Mouse (Mus musculus) adrenal gland, postnatal 14 days (tissue): ENCODE measurements around the gene Lamc1. TPM values are rescaled to one million over a fixed set of nuclear protein-coding genes. Genes with fewer than 3 reads are reported as not detected.
"Not testable (repeated sequence)": the region's sequence is repeated elsewhere in the genome, so short reads cannot be mapped to it uniquely, and the experiment has no call there.

Experiments used
- DNase-seq: peaks from one replicate; pipeline ENCODE4 v3.0.0; 2021; ENCODE audit warnings: mixed read lengths
- total RNA-seq: library from RNA; stranded (reverse); gene quantifications from 2 replicates; pipeline ENCODE4 v1.2.3, GENCODE M21; 2021

The Lamc1 gene
- total RNA-seq, 1 experiment from 2014 or later, result 169 TPM

DNA sequence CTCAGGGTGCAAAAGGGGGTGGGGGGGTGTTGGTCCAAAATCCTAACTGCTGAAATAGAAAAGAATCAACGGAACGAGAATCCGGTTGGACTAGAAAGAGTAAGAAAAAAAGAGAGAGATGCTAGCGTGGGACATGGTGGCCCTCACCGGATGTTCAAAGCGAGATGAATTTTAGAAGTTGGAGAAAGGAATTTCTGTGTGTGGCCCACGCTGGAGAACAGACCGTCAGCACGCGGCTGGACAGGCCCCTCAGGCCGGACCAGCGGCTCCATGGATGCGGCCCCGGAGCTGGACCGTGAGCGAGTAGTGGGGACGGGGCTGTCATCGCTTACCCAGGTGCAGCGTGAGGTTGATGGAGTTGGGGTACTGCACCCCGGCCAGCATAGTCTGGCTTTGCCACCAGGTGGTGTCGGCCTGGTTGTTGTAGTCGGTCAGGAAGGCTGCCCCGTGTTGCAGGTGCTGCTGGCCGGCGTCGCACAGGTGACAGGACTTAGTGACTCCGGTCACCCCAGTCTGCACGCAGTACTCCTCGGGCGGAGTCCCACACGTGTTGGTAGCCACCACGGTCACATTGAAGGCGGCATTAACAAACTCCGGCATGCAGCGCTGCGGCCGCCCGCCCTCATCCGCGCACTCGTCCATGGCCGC lies 666 bp downstream of the Lamc1 start:
- peak; percentile 75 for DNase-seq

DNA sequence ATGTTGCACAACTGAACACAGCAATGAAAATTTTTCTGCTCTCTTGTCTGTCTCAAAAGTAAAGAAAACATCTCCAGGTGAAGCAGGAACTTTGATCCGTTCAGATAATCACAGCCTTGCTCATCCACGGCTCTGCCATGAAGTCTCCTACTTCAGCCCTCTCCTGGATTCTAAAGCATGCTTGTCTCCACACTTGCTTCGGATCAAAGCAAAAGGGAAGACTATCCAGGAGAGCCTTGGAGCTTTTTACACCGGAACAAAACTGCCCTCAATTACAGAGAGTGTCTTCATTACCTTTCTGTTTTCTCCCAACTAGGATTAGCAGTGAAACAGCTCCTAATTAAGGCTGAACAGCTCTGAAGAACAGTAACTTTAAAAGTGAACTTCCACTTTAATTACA lies 1.4 kb downstream of the Lamc1 start:
- no peak for DNase-seq

DNA sequence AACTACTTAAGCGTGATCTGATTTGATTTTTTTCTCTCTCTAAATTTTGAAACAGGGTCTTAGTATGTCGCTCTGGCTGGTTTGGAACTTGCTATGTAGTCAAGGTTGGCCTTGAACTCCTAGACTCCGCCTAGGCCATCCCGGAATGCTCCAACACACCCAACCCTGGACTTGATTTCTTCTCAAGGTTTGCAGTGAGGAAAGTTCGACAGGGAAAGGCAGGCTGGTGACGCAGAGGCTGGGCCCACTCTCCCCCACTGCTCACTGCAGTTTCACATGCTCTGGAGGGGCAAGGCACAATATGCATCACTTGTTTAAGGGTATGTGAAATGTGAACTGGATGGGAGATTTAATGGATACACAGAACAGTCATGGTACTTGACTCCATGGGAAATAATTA lies 3.3 kb downstream of the Lamc1 start:
- DNase-seq, result peak; percentile 43

GRCm38 (mm10) chr1:153327063-153327462 lies 5.5 kb downstream of the Lamc1 start:
- no peak for DNase-seq

GRCm38 (mm10) chr1:153326226-153326625 lies 6.4 kb downstream of the Lamc1 start:
- DNase-seq, result no peak

DNA sequence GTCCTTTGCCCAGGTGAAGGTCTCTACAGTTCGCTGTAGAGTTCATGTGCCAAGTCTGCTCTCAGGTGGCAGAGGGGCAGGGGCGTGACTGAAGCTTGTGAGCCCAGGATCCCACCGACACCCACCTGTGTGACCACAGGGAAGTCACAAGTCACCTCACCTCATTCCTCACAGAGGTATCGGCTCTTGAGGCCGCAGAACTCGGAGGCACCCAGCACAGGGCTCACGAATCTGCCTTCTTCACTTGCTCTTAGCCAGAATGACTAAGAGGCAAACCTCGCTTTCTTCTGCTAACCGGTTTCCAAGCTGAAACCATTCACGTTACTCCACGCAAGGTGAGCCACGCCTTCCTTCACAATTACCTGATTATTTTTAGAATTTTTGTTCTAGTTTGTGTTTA lies 11.2 kb downstream of the Lamc1 start:
- no peak for DNase-seq

- no peak for DNase-seq
Observed at GRCm38 (mm10) chr1:153320554-153321147, 11.9 kb downstream of the Lamc1 start.

- DNase-seq, result no peak
Observed at GRCm38 (mm10) chr1:153320121-153320520, 12.5 kb downstream of the Lamc1 start.

DNA sequence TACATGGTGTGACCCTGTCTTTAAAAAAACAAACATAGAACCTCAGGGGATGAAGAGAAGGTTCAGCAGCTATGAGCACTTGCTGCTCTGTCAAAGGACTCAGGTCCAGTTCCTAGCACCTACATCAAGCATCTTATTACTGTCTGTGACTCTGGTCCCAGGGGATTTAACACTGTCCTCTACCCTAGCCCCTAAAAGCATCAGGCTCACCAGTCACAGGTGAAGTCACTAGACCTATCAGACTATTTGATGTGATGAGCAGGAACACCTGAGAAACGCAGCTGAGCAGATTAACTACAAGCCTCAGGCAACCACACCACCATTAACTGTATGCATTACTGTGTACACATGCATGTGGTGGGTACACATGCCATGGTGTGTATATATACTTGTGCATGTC lies 13.8 kb downstream of the Lamc1 start:
- no peak for DNase-seq

- no peak for DNase-seq
Observed at GRCm38 (mm10) chr1:153318287-153318686, 14.3 kb downstream of the Lamc1 start.

- peak; percentile 46 for DNase-seq
Observed at GRCm38 (mm10) chr1:153317486-153318260, 14.9 kb downstream of the Lamc1 start.

- DNase-seq, result no peak
Observed at GRCm38 (mm10) chr1:153316956-153317355, 15.6 kb downstream of the Lamc1 start.

DNA sequence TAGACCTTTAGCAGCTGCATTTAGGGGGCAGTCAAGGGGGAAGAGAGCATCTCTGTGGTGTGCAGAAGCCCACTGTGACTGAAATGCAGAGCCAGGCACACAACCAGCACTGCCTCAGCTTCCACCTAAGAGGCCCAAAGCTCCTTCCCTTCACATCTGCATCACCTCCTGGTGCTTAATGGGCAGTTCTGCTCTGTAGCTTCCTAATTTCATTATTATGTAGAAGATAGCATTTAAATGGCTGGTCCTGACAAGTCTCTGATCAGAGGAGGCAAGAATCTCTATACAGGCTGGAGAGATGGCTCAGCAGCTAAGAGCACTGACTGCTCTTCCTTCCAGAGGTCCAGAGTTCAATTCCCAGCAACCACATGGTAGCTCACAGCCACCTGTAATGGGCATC lies 16.3 kb downstream of the Lamc1 start:
- DNase-seq, result no peak

DNA sequence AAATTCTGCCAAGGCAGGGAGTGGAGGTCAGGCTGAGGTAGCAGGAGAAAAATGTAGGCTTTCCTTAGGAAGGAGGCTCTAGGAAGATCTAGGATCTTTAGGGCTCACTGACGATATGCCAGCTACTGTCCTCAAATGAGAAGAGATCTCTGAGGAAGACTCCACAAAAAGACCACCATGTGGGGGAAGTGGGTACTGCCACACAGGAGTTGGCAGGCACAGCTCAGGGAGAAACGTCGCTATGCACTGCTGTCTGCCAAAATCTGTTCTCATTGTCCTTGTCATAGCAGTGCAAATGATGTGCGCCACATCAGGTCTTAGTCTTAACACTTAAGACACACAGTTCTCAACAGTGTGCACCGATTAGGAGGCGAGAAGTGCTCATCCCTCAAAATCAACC lies 17.5 kb downstream of the Lamc1 start:
- peak; percentile 50 for DNase-seq

GRCm38 (mm10) chr1:153312992-153313391 lies 19.6 kb downstream of the Lamc1 start:
- DNase-seq, result no peak

- no peak for DNase-seq
Observed at GRCm38 (mm10) chr1:153310190-153310589, 22.4 kb downstream of the Lamc1 start.

GRCm38 (mm10) chr1:153309310-153309709 lies 23.3 kb downstream of the Lamc1 start:
- DNase-seq, result no peak

DNA sequence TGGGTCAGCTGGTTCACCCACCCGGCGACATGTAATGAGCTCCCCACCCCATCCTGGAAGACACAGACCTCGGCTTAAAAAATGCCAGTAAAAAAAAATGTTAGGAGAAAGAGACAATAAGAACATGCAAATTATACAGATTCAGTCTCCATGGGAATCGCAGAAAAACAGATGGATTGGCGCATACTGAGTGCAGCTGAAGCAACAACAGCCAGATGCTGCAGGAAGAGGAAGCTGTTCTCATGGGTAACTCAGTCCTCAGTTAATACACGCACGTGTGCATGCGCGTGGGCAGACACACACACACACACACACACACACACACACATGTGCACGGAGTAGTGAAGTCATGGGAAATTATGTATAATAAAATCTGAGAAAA lies 23.7 kb downstream of the Lamc1 start:
- DNase-seq, result no peak

GRCm38 (mm10) chr1:153308179-153308914 lies 24.2 kb downstream of the Lamc1 start:
- DNase-seq, result peak; percentile 35

DNA sequence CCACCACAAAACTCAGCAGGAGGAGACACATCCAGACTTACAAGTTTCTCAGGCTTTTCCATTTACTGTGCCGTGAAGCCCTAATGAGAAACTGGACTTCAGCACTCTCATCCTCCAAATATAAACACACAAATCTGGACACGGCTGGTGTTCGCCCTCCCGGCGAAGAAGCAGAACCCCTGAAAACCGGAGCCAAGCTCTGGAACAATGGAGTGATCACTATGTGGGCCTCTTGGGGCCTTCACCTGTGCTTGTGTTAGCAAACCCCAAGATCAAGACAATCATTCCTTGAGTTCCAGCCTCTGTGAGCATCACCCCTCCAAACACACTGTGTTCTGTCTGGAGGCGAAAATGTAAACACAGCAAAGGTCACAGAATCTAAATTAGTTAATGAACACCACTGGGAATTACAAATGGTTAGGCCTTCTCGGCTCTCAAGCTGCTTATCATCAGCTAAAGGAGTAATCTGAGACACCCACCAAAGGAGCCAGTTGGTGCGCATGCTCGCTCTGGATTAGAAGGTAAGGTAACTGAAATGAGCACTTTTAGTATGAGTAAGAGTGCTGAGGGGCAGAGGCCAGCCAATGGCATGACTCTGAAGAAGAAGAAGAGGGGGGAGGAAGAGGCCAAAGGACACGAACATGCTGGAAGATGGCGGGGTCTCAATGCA lies 24.9 kb downstream of the Lamc1 start:
- DNase-seq, result no peak

- DNase-seq, result not testable (repeated sequence)
Observed at GRCm38 (mm10) chr1:153305728-153306127, 26.9 kb downstream of the Lamc1 start.

DNA sequence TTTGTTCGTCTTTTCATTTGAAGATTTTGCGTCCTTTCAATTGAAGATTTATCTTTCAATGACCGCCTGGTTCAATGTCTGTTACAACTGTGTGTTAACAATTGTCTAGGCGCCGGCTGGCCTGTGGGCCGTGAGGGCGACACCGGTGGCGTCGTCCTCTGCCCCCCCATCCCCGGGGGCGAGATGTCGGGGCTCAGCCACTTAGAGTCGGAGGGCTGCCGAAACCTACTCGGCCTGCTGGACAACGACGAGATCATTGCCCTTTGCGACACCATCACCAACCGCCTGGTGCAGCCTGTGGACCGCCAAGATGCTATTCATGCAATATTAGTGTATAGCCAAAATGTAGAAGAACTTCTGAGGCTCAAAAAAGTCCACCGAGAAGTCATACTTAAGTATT lies 27.3 kb downstream of the Lamc1 start:
- DNase-seq, result not testable (repeated sequence)
